Mouse (Mus musculus) adrenal gland, adult 8-10 months (tissue): Measurements from ENCODE around the gene Vav1. TPM values are rescaled to one million over a fixed set of nuclear protein-coding genes. Genes with fewer than 3 reads are reported as not detected.
"Not testable (repeated sequence)": the region's sequence is repeated elsewhere in the genome, so short reads cannot be mapped to it uniquely, and the experiment has no call there.

Experiments
- DNase-seq: peaks from one replicate; pipeline ENCODE4 v3.0.0; 2022
- total RNA-seq, 4 experiments: library from RNA; stranded (reverse); gene quantifications; 2 replicates each; pipeline ENCODE4 v1.2.4; 2022

Gene Vav1
- total RNA-seq, 4 experiments from 2014 or later, result 3.0 to 6.2 (median 4.1) TPM

DNA sequence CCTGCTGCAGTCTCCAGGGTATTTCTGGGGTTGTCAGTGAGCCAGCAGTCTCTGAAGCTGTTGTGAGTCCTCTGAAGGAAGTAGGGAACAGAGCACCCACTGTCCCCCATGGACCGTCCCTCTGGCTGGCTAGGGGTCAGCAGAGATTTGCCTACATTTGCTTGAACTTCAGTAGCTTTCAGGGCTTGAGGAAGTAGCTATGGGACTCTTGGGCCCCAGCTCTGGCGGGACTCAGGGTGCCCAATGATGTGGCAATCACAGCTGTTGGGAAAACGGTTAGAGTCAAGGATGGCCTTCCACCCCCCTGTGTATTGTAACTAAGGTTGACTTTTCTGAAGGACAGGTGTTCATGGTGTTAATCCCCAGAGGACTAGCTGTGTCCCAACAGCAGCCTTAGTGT is 1.5 kb downstream of the Vav1 start:
- DNase-seq, result no peak

DNA sequence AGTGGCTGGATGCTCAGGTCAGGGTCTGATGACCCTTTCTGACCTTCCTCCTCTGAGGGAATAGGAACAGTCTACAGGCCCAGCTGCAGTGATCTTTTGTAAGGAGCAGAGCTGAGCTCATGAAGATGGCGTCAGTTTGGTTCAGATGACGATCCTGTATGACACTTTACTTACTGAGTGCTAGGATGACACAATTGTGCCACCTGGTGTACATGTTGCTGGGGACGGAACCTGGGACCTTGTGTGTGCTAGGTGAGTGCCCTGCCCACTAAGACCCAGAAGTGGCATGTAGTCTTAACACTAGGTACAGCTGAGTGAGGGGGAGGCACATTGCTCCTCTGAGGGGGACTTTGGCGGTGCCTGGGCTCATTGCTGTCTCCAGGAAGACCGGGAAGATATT is 5.0 kb downstream of the Vav1 start:
- DNase-seq, result no peak

DNA sequence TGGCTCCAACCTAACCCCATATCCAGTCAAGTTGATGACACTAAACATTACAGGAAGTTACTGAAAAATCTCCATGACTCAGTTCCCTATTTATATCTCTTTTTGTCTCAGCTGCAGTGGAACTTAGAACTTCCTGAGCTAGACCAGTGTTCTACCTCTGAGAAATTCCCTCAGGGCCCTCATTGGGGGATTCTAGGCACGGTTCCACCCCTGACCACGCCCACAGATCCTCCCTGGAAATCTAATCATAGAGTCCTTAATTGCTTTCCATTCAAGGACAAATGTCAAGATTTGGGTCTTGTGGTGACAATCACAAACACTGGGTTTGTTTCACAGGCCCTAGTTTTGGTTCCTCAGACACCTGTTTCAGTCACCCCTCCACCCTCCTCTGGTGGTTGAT is 6.2 kb downstream of the Vav1 start:
- no peak for DNase-seq

DNA sequence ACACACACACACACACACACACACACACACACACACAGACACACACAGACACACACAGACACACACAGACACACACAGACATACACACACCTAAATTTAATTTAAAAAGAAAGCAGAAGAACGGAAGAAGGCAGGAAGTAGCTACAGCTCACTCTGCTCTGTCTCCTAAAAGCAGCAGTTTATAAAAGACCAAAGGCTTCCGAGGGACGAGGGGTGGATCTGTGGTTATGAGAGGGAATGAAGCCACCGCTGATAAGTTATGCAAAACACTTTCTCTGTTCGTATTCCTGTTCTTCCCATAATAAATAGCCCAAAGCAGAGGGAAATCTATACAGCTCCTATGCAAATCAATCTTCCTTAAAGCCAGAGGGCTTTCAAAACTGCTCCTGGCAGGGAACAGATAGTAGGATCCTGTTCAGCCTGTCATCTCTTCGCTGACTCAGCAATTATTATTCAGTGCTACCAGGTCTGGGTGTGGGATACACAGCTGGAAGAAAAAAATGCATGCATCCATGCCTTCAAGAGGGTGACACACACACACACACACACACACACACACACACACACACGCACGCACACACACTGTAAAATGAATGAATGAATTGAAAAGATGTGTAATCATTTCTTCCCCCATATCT is 7.9 kb downstream of the Vav1 start:
- no peak for DNase-seq

DNA sequence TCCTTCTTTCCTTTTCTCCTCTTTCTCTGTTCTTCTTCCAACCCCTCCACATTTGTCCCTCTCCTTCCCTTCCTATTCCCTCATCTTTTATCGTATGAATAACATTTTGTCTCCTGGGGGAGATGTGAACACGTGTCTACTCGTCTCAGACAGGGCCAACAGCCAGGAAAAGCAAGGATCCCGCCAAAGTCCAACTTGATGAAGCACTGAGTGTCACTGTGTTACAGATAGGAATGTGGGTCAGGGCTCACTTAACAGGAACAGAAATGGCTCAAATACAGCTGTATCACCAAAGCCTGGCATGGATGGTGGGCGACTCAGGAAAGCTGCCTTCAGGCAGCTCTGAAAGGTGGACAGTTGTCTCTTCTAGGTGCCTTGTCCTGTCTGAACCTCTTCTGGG is 10.4 kb downstream of the Vav1 start:
- DNase-seq, result no peak

DNA sequence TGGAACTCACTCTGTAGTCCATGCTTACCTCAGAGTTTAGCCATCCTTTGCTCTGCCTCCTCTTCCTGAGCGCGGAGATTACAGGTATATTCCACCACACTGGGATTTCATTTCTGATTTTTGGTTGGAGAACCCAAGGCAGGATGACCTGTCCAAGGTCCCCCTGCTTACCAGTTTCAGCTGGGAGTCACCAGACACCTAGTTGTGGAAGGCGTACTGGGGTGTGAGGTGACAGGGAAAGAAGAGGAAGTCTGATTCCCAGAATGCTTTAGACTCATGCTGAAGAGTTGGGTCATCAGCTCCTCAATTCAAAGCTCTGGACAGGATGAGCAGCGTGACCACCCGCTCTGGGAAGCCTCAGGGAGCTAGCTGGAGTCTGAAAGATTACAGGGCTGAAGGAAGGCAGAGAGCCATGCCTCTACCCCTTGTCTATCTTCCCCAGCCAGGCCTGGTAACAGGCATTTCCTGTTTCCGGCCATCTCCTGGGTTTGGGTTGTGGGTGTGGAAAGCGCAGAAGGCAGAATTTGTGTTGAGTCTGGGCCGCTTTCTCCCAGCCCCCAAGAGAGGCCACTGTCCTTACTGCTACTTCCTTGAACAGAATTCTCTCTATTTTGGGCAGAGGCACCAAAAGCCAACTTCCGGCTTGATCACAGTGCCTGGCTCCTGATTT is 11.2 kb downstream of the Vav1 start:
- no peak for DNase-seq

- DNase-seq, result no peak
Measured at GRCm38 (mm10) chr17:57290671-57291055, 11.8 kb downstream of the Vav1 start.

GRCm38 (mm10) chr17:57292302-57292701 is 13.4 kb downstream of the Vav1 start:
- DNase-seq, result no peak

GRCm38 (mm10) chr17:57292968-57293367 is 14.1 kb downstream of the Vav1 start:
- DNase-seq, result no peak

- DNase-seq, result no peak
Measured at GRCm38 (mm10) chr17:57295935-57296334, 17.0 kb downstream of the Vav1 start.

DNA sequence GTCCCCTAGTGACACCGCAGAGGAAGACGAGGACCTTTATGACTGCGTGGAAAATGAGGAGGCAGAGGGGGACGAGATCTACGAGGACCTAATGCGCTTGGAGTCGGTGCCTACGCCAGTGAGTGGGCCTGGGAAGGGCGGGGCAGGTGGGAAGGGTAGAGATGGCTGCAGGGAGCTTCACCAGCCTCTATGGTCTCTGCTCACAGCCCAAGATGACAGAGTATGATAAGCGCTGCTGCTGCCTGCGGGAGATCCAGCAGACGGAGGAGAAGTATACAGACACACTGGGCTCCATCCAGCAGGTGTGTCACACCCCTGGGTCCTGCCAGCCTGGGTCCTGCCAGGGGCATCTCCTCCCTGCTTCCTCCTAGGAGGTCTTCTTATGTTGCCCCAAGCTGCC is 18.1 kb downstream of the Vav1 start:
- no peak for DNase-seq

DNA sequence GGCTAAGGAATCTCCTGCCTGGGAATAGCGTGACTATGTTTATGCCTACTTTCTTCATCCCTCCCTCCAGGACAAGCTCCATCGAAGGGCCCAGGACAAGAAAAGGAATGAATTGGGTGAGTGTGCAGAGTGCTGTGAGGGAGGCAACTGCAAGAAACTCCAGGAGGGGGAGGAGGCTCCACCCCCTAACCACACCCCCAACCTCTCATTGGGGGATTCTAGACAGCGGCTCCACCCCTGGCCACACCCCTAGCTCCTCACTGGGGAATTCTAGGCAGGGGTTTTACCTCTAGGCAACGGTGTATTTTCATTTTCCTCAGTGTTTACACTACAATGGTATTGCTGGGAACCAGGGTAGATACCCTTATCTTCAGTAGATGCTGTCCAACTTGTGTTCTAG is 26.7 kb downstream of the Vav1 start:
- DNase-seq, result no peak

DNA sequence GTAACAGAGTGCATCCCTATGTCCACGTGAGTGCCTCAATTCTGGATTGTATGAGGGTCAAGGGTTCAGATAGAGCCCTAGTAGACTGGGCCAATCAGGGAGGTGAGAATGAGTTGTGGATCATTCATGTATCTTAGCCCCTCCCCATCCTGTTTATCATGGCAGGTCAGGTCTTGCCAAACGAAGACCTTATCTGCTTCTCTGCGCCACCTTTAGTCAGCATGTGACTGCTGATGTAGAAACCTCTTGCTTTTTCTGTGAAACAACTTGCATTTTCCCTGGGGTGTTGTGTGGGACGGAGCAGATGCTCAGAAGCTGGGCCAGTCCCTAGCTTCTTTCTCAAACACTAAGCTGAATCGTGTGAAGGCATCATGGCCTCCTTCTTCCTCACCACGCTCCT is 28.2 kb downstream of the Vav1 start:
- DNase-seq, result no peak

GRCm38 (mm10) chr17:57311801-57312200 is 32.9 kb downstream of the Vav1 start:
- DNase-seq, result no peak

- peak; percentile 87 for DNase-seq
Measured at GRCm38 (mm10) chr17:57327615-57328014, 48.7 kb downstream of the Vav1 start.

DNA sequence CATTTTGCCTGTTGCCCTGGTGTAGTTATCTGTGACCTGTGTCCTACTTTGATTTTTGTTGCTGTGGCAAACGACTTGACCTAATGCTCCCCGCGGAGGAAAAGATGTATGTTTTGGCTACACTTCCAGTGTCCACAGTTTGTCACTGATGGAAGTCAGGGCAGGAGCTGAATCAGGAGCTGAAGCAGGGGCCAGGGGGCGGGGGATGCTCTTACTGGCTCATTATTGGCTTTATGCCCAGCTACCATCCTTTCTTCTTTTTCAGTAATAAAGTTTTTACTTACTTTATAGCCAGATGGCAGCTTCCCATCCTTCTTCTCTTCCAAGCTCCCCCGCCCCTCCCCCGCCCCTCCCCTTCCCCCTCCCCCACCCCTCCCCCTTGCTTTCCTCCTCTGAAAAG is 50.0 kb downstream of the Vav1 start:
- DNase-seq, result no peak

GRCm38 (mm10) chr17:57330993-57331392 is 52.1 kb downstream of the Vav1 start:
- DNase-seq, result no peak

GRCm38 (mm10) chr17:57332241-57332640 is 53.3 kb downstream of the Vav1 start:
- no peak for DNase-seq

DNA sequence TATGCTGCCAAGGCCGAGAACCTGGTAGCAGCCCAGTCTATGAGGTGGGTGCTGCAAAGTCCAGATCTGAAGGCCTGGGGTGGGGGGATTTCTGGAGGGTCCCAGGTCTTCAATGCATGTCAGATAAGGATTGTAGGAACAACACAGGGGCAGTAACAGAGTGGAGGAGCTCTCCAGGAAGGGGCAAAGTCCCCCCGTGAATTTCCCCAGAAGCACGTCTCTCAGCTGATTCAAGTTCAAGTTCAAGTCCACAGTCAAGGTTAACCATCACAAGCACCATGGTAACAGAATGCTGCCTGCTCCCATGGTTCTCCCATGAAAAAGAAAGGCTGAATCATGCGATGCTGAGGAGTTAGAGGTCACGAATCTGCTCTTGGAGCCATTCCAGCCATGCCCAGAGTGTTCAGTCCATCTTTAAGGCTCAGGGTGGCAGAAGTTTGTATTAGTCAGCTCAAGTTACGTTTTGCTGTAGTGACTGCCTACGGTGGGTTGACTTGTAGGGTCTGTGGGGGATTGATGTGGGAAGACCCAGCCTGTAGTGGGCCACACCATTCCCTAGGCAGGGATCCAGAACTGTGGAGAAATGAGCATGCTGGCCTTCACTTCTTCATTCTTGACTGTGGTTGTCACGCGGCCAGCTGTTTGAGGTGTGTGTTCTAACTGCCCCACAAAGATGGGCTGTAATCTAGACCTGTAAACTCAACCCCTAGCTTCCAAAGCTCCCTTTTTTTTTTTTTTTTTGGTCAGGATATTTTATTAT is 55.3 kb downstream of the Vav1 start:
- DNase-seq, result peak; percentile 69

GRCm38 (mm10) chr17:57334761-57335150 is 55.9 kb downstream of the Vav1 start:
- peak; percentile 76 for DNase-seq

GRCm38 (mm10) chr17:57335194-57335593 is 56.3 kb downstream of the Vav1 start:
- DNase-seq, result not testable (repeated sequence)

GRCm38 (mm10) chr17:57335673-57336303 is 56.9 kb downstream of the Vav1 start:
- peak; percentile 74 for DNase-seq

DNA sequence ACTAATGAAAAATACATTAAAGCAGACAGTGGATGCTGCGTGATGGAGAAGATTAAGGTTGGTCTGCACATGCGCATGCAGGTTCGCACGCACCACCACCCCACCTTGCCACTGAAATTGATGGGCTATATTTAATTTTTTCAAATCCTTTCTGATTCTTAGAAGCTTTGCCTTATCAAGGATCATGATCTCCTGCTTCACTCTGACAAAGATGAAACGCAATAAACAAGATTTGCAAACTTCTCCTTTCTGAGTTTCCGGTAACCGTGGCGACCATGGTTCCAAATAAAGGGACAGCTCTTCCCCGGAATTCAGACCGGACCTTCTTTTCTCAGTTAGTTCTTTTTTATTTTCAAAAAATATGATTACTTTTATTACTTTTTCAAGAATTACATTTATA is 59.1 kb downstream of the Vav1 start:
- no peak for DNase-seq
